Mouse (Mus musculus) small intestine, adult 2 months (tissue): ENCODE measurements at regions not wholly inside any gene's neighbourhood (a gene's known extent, or its start where the extent isn't known, plus 50 kb on each side); places are given as distances from the start of the nearest gene placed in this dataset.

Experiments
- CTCF ChIP-seq: fragments of 200-500 bp; IDR thresholded peaks from 2 replicates; pipeline ENCODE4 v1.5.1; 2012; ENCODE audit warnings: low read depth, mild to moderate bottlenecking, control low read depth, inconsistent platforms, low read length, moderate library complexity, mixed read lengths; ENCODE audit not compliant: insufficient replicate concordance, insufficient read length; ENCODE audit errors: extremely low read depth
- POLR2A ChIP-seq: fragments of 200-500 bp; IDR thresholded peaks from 2 replicates; pipeline ENCODE4 v1.6.1; 2012; ENCODE audit warnings: low read depth, mild to moderate bottlenecking, control low read depth, inconsistent platforms, low read length, moderate library complexity

DNA sequence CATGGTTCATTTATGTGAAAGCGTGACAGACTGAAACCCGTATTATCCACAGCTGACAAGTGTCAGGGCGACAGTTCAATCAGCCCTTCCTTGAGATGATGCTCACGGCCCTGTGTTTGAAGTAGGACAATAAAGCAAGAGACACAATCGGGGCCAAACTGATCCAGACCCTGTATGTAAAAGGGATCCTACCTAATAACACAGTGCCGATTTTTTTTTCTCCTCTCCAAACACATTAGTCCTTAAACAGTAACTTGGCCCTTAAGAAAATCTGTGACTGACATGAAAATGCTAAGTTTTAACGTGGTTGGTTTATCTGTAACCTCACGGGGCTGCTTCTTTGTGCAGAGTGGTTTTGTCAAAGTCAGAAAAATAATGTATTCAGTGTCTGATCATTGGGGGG lies 425.9 kb upstream of the Smim15 start:
- TF ChIP-seq POLR2A (no peak), CTCF (no peak)
